Mouse (Mus musculus): ENCODE measurements around the gene Clic4. TPM values are rescaled to one million over a fixed set of nuclear protein-coding genes. Genes with fewer than 3 reads are reported as not detected.

Gene Clic4
- polyA plus RNA-seq, 1 experiment from 2014 or later = 179 TPM

DNA sequence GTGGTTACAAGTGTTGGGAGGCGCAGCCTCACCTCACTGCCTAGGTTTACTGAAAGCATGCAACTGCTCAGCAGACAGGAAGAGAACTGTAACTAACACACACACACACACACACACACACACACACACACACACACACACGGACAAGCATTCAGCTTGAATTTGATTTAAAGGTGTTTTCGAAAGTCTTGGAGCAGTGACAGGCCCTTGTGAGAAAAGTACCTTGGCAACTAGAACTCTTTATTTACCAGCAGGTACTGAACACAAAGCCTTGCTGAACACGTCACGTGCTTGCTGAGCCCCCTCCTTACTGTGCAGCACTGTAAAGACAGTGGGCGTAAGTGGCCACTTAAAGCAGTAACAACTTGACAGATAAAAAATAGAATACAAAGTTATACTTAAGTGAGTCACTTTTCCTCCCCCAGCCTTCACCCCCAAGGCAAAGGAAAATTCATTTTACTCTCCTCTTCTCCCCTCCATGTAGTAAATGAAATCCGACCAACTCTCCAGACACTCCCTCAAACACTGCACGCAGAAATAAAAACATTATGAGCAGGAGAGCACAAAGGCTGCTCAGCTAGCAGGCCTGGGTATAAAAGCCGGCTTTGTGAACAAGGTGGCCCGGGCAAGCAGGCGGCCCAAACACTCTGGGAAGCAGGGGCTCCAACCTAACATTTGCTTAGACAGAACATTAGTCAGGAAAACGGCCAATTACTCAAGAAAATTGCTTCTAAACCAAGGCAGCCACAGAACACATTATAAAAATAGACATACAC is 50.8 kb downstream of the Clic4 start:
- Histone ChIP-seq H3K27me3 (ENCODE audit: control insufficient read depth, insufficient read depth, low read depth, low read length) (no peaks in the 10 kb centered on the region), H3K27ac (ENCODE audit: low read length) (peak overlapping the region; percentile 50), H3K9me3 (ENCODE audit: control insufficient read depth, low read length) (no peaks in the 10 kb centered on the region), H3K9ac (ENCODE audit: low read length) (no peak overlapping the region), H3K4me3 (ENCODE audit: low read length) (no peak overlapping the region), H3K4me1 (replicated peaks; ENCODE audit: control insufficient read depth, insufficient read depth, low read length) (no peaks in the 10 kb centered on the region), H3K4me2 (ENCODE audit: low read depth, low read length) (no peak overlapping the region), H3K36me3 (ENCODE audit: control insufficient read depth, insufficient read depth, low read length) (peaks cover 37% of the 10 kb centered on the region)
- peak; percentile 54; the same call in 1 of the 2 replicates for ATAC-seq (ENCODE audit: low read depth)
- WGBS = 68% methylated on average over 12 of the region's 12 CpGs

DNA sequence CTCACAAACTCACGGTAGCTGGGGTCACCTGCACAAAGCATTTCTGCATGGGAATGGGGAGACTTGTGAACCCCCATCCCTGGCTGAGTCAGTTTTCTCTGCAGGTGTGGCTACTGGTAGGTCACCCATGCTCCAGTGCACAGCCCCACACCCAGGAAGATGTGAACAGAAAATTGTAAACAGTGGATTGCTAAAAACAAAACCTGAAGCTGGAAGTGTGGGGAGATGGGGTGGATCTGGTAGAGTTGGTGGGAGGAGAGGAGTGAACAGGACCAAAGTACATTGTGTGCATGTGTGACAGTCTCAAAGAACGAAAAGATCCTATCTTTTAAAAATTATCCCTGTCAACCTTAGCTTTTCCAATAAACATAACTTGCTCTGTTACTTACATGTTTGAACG is 52.0 kb downstream of the Clic4 start:
- no peak for ATAC-seq (ENCODE audit: low read depth)
- WGBS = 69% methylated on average over 3 of the region's 3 CpGs
- H3K27ac ChIP-seq (ENCODE audit: low read length) = no peak overlapping the region

DNA sequence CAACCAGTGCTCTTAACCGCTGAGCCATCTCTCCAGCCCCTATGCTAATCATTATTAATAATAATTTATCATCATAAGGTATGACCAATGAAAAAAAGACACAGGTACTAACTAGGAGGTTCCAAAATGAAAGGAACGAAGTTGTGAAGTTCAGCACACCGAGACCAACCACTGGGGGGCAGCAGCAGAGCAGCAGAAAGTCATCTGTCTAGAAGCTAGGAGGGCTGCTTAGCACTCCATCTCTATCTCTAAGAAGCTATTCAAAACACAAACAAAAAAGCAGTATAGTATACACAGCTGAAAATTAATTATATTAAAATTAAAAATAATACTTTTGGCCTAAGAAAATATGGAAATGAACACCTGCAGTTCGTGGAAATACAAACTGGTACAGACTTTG is 53.0 kb downstream of the Clic4 start:
- Histone ChIP-seq H3K9ac (ENCODE audit: low read length) (no peak overlapping the region), H3K9me3 (ENCODE audit: control insufficient read depth, low read length) (no peaks in the 10 kb centered on the region), H3K4me1 (replicated peaks; ENCODE audit: control insufficient read depth, insufficient read depth, low read length) (no peaks in the 10 kb centered on the region), H3K27ac (ENCODE audit: low read length) (no peak overlapping the region), H3K36me3 (ENCODE audit: control insufficient read depth, insufficient read depth, low read length) (peaks cover 39% of the 10 kb centered on the region), H3K4me3 (ENCODE audit: low read length) (no peak overlapping the region), H3K4me2 (ENCODE audit: low read depth, low read length) (no peak overlapping the region), H3K27me3 (ENCODE audit: control insufficient read depth, insufficient read depth, low read depth, low read length) (no peaks in the 10 kb centered on the region)
- ATAC-seq (ENCODE audit: low read depth) = peak; percentile 55; the same call in 1 of the 2 replicates
- WGBS = 42% methylated on average over 4 of the region's 4 CpGs

More for the DNA sequence above, 52.0 kb downstream of the Clic4 start:
- no peak overlapping the region for H3K4me3 ChIP-seq (ENCODE audit: low read length)
- H3K9ac ChIP-seq (ENCODE audit: low read length) = no peak overlapping the region
- no peak overlapping the region for H3K4me2 ChIP-seq (ENCODE audit: low read depth, low read length)
- H3K36me3 ChIP-seq (ENCODE audit: control insufficient read depth, insufficient read depth, low read length) = peaks cover 36% of the 10 kb centered on the region
- H3K4me1 ChIP-seq (replicated peaks; ENCODE audit: control insufficient read depth, insufficient read depth, low read length) = no peaks in the 10 kb centered on the region
- H3K9me3 ChIP-seq (ENCODE audit: control insufficient read depth, low read length) = no peaks in the 10 kb centered on the region
- H3K27me3 ChIP-seq (ENCODE audit: control insufficient read depth, insufficient read depth, low read depth, low read length) = no peaks in the 10 kb centered on the region

DNA sequence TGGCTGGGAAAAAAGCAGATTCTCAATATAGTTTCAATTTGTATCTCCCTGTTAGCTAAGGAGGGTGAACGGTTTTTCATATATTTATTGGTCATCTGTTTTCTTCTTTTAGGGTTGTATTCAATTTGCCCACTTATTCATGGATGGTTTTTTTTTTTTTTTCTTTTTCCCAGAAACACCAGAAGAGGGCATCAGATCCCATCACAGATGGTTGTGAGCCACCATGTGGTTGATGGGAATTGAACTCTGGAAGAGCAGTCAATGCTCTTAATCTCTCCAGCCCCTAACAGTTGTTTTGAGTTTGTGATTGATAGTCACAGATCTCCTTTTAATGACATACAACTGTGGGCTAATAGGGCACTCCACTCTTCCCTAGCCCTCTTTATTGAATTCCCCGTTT is 62.8 kb downstream of the Clic4 start:
- no peak for ATAC-seq (ENCODE audit: low read depth)
- 64% methylated on average over 2 of the region's 2 CpGs for WGBS
- no peak overlapping the region for H3K27ac ChIP-seq (ENCODE audit: low read length)
- no peak overlapping the region for H3K4me3 ChIP-seq (ENCODE audit: low read length)
- peaks cover 4% of the 10 kb centered on the region; the same call in 1 of the 2 replicates for H3K4me1 ChIP-seq (replicated peaks; ENCODE audit: control insufficient read depth, insufficient read depth, low read length)
- H3K27me3 ChIP-seq (ENCODE audit: control insufficient read depth, insufficient read depth, low read depth, low read length) = peaks cover 10% of the 10 kb centered on the region
- peaks cover 6% of the 10 kb centered on the region for H3K36me3 ChIP-seq (ENCODE audit: control insufficient read depth, insufficient read depth, low read length)
- H3K9me3 ChIP-seq (ENCODE audit: control insufficient read depth, low read length) = peaks cover 3% of the 10 kb centered on the region; the same call in 1 of the 2 replicates
- no peak overlapping the region for H3K4me2 ChIP-seq (ENCODE audit: low read depth, low read length)
- no peak overlapping the region for H3K9ac ChIP-seq (ENCODE audit: low read length)

GRCm38 (mm10) chr4:135205711-135206600 is 66.7 kb downstream of the Clic4 start:
- Histone ChIP-seq H3K4me2 (ENCODE audit: low read depth, low read length) (peak overlapping the region; percentile 82), H3K36me3 (ENCODE audit: control insufficient read depth, insufficient read depth, low read length) (peaks cover 6% of the 10 kb centered on the region), H3K4me1 (replicated peaks; ENCODE audit: control insufficient read depth, insufficient read depth, low read length) (peaks cover 8% of the 10 kb centered on the region), H3K27ac (ENCODE audit: low read length) (no peak overlapping the region), H3K27me3 (ENCODE audit: control insufficient read depth, insufficient read depth, low read depth, low read length) (peaks cover 16% of the 10 kb centered on the region), H3K4me3 (ENCODE audit: low read length) (peak overlapping the region; percentile 45), H3K9me3 (ENCODE audit: control insufficient read depth, low read length) (peaks cover 3% of the 10 kb centered on the region; the same call in 1 of the 2 replicates), H3K9ac (ENCODE audit: low read length) (peak overlapping the region; percentile 57)
- 2% methylated on average over 40 of the region's 47 CpGs for WGBS
- peak; percentile 70 for ATAC-seq (ENCODE audit: low read depth)

- no peak overlapping the region for H3K4me2 ChIP-seq (ENCODE audit: low read depth, low read length)
- WGBS = 22% methylated on average over 5 of the region's 5 CpGs
- no peak overlapping the region for H3K27ac ChIP-seq (ENCODE audit: low read length)
- peaks cover under 1% of the 10 kb centered on the region; the same call in 1 of the 2 replicates for H3K36me3 ChIP-seq (ENCODE audit: control insufficient read depth, insufficient read depth, low read length)
- H3K27me3 ChIP-seq (ENCODE audit: control insufficient read depth, insufficient read depth, low read depth, low read length) = peaks cover 16% of the 10 kb centered on the region
- no peak overlapping the region for H3K9ac ChIP-seq (ENCODE audit: low read length)
- no peak for ATAC-seq (ENCODE audit: low read depth)
- H3K4me1 ChIP-seq (replicated peaks; ENCODE audit: control insufficient read depth, insufficient read depth, low read length) = peaks cover 8% of the 10 kb centered on the region
- H3K9me3 ChIP-seq (ENCODE audit: control insufficient read depth, low read length) = no peaks in the 10 kb centered on the region; the same call in 1 of the 2 replicates
- no peak overlapping the region for H3K4me3 ChIP-seq (ENCODE audit: low read length)
Observed at GRCm38 (mm10) chr4:135205254-135205653, 67.4 kb downstream of the Clic4 start.

- 40% methylated on average over 5 of the region's 5 CpGs for WGBS
- H3K27ac ChIP-seq (ENCODE audit: low read length) = no peak overlapping the region
- no peak overlapping the region for H3K4me3 ChIP-seq (ENCODE audit: low read length)
- no peaks in the 10 kb centered on the region; the same call in 1 of the 2 replicates for H3K9me3 ChIP-seq (ENCODE audit: control insufficient read depth, low read length)
- no peak for ATAC-seq (ENCODE audit: low read depth)
- H3K9ac ChIP-seq (ENCODE audit: low read length) = no peak overlapping the region
- H3K27me3 ChIP-seq (ENCODE audit: control insufficient read depth, insufficient read depth, low read depth, low read length) = peaks cover 16% of the 10 kb centered on the region
- peaks cover 8% of the 10 kb centered on the region for H3K4me1 ChIP-seq (replicated peaks; ENCODE audit: control insufficient read depth, insufficient read depth, low read length)
- H3K36me3 ChIP-seq (ENCODE audit: control insufficient read depth, insufficient read depth, low read length) = no peaks in the 10 kb centered on the region
- no peak overlapping the region for H3K4me2 ChIP-seq (ENCODE audit: low read depth, low read length)
Observed at GRCm38 (mm10) chr4:135204666-135205065, 67.9 kb downstream of the Clic4 start.

GRCm38 (mm10) chr4:135203806-135204560 is 68.6 kb downstream of the Clic4 start:
- Histone ChIP-seq H3K9ac (ENCODE audit: low read length) (no peak overlapping the region), H3K36me3 (ENCODE audit: control insufficient read depth, insufficient read depth, low read length) (no peaks in the 10 kb centered on the region), H3K4me2 (ENCODE audit: low read depth, low read length) (peak overlapping the region; percentile 65), H3K4me3 (ENCODE audit: low read length) (peak overlapping the region; percentile 42), H3K9me3 (ENCODE audit: control insufficient read depth, low read length) (no peaks in the 10 kb centered on the region; the same call in 1 of the 2 replicates), H3K4me1 (replicated peaks; ENCODE audit: control insufficient read depth, insufficient read depth, low read length) (peaks cover 8% of the 10 kb centered on the region), H3K27me3 (ENCODE audit: control insufficient read depth, insufficient read depth, low read depth, low read length) (peaks cover 16% of the 10 kb centered on the region), H3K27ac (ENCODE audit: low read length) (no peak overlapping the region)
- ATAC-seq (ENCODE audit: low read depth) = no peak
- WGBS = 9% methylated on average over 17 of the region's 17 CpGs
